In the genomic region with DNA sequence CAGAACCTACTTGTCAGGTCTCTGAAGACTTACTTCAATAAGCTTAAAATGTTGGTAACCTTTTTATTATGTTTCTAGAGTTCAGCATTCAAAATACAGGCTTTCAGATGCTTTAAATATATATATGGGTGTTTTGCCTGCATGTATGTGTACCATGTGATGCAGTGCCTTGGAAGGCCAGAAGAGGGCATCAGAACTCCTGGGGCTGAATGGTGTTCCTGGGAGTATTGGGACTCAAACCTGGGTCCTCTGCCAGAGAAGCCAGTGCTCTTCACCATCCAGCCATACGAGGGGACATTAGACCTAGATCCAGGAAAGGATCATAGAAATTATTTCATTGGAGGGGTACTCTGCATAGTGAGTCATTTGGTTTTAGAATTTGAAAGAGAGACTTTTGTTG, we compare ENCODE assay signal across 9 mouse cellular contexts. TPM values are rescaled to one million over a fixed set of nuclear protein-coding genes. Genes with fewer than 3 reads are reported as not detected.
DNase-seq lines count a peak whose midpoint lies in the region.
"Had no signal": no experiment of that assay in that cellular context is flagged by ENCODE, and none has a peak within 500 bp of the region (broad histone marks: within the 10 kb centered on the region; RNA-seq: fewer than 3 reads in every experiment).

No protein-coding gene starts in this region.

- DNase-seq in heart, postnatal 4 days, result peak; percentile 36
- no peak for DNase-seq in heart, postnatal 25 days (ENCODE audit: low spot score)
- peak; percentile 27 for DNase-seq in A20 (ENCODE audit: low read depth, low spot score)
- DNase-seq in R1 (ENCODE audit: low read depth, low spot score), result peak; percentile 76
- DNase-seq in lung, postnatal 36 days, result peak; percentile 65
- no peak for DNase-seq in right cerebral cortex, adult 18-20 months
- no peak for DNase-seq in frontal cortex, postnatal 10 days (ENCODE audit: low spot score in 2 of 2)
- no peak for DNase-seq in urinary bladder, postnatal 4 days (ENCODE audit: low spot score in 2 of 2)
- DNase-seq: left cerebral cortex, postnatal 4 days had no signal

- intact Hi-C loops in heart, postnatal 25 days (cut with DNase I), result no loop called here

RNA-seq across cellular contexts. Expression of a gene that starts 13.5 kb away (rescaled TPM):
- 100 to 1,000 TPM; 178 to 180 TPM for total RNA-seq in heart, postnatal 4 days (2021)
- 100 to 1,000 TPM; 118 to 135 TPM for total RNA-seq in heart, postnatal 25 days (2021)

RNA-seq across cellular contexts. Expression of a gene that starts 34.5 kb away (rescaled TPM):
- total RNA-seq in heart, postnatal 4 days (2021), result 10 to 100 TPM; 44.1 to 44.2 TPM
- 10 to 100 TPM; 44.9 to 52.1 TPM for total RNA-seq in heart, postnatal 25 days (2021)

Comparison
In these comparisons a context has a peak if more than half of its experiments do, and no peak if none do; other contexts are left out.
1. DNase-seq: peak in heart, postnatal 4 days (single experiment), A20 (single experiment), R1 (single experiment) and lung, postnatal 36 days (single experiment); none in heart, postnatal 25 days (single experiment), right cerebral cortex, adult 18-20 months (single experiment), frontal cortex, postnatal 10 days (0 of 2) and urinary bladder, postnatal 4 days (0 of 2).